Mouse (Mus musculus): ENCODE measurements around the gene Dis3. TPM values are rescaled to one million over a fixed set of nuclear protein-coding genes. Genes with fewer than 3 reads are reported as not detected.
"Not testable (repeated sequence)": the region's sequence is repeated elsewhere in the genome, so short reads cannot be mapped to it uniquely, and the experiment has no call there.

Gene Dis3
- polyA plus RNA-seq, 1 experiment from 2014 or later = 27.5 TPM

DNA sequence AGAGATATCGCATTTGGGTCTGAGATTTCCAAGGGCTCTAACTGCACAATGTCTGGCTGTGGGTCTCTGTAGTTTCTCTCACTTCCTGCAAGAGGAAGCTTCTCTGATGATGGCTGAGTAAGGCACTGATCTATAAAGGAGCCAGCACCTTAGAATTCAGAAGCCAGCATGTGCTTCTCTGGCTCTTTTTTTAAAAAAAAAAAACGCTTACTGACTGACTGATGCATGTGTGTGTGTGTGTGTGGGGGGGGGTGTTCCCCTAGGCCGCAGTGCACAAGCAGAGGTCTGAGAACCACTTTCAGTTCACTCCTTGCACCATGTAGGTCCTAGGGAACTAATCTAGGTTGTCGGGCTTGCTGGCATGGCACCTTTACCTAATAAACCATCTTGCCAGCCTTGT is 58.2 kb downstream of the Dis3 start:
- no peak overlapping the region for H3K27ac ChIP-seq (replicated peaks in 1 of 2; ENCODE audit: control insufficient read depth in 1 of 2, insufficient read depth in 1 of 2, low read depth in 2 of 2, low read length in 2 of 2)
- no peak for ATAC-seq (ENCODE audit: insufficient number of reproducible peaks, insufficient read depth, low FRiP score, low read depth)
- H3K4me3 ChIP-seq (ENCODE audit: control insufficient read depth in 1 of 2, insufficient read depth in 1 of 2, low read depth in 1 of 2, low read length in 2 of 2) = no peak overlapping the region
- H3K9ac ChIP-seq (ENCODE audit: low read length) = peak overlapping the region; percentile 22; the same call in 1 of the 2 replicates
- H3K27me3 ChIP-seq (ENCODE audit: control insufficient read depth, insufficient read depth, low read length) = no peaks in the 10 kb centered on the region
- 0 out of 2 replicates have a peak overlapping the region, but pooled peaks have one; percentile 12 for H3K4me2 ChIP-seq (ENCODE audit: low read length)
- peaks cover 14 to 34% of the 10 kb centered on the region in 2 experiments for H3K4me1 ChIP-seq (ENCODE audit: control insufficient read depth in 2 of 2, insufficient read depth in 2 of 2, low read length in 2 of 2)
- no peaks in the 10 kb centered on the region for H3K9me3 ChIP-seq (ENCODE audit: control insufficient read depth, low read length)
- 50% methylated on average over 4 of the region's 4 CpGs for WGBS
- H3K36me3 ChIP-seq (ENCODE audit: control insufficient read depth, insufficient read depth, low read length) = peaks cover 29% of the 10 kb centered on the region

GRCm38 (mm10) chr14:99039308-99039707 is 60.3 kb downstream of the Dis3 start:
- H3K36me3 ChIP-seq (ENCODE audit: control insufficient read depth, insufficient read depth, low read length) = peaks cover 43% of the 10 kb centered on the region
- not testable (repeated sequence) for H3K27ac ChIP-seq (replicated peaks in 1 of 2; ENCODE audit: control insufficient read depth in 1 of 2, insufficient read depth in 1 of 2, low read depth in 2 of 2, low read length in 2 of 2); ATAC-seq (ENCODE audit: insufficient number of reproducible peaks, insufficient read depth, low FRiP score, low read depth); H3K9me3 ChIP-seq (ENCODE audit: control insufficient read depth, low read length); H3K4me3 ChIP-seq (ENCODE audit: control insufficient read depth in 1 of 2, insufficient read depth in 1 of 2, low read depth in 1 of 2, low read length in 2 of 2); H3K9ac ChIP-seq (ENCODE audit: low read length); H3K27me3 ChIP-seq (ENCODE audit: control insufficient read depth, insufficient read depth, low read length); H3K4me2 ChIP-seq (ENCODE audit: low read length)
- H3K4me1 ChIP-seq (ENCODE audit: control insufficient read depth in 2 of 2, insufficient read depth in 2 of 2, low read length in 2 of 2) = peaks cover 12 to 31% of the 10 kb centered on the region in 2 experiments
- WGBS = 77% methylated on average over 5 of the region's 5 CpGs

- no peaks in the 10 kb centered on the region for H3K27me3 ChIP-seq (ENCODE audit: control insufficient read depth, insufficient read depth, low read length)
- peaks cover 54% of the 10 kb centered on the region for H3K36me3 ChIP-seq (ENCODE audit: control insufficient read depth, insufficient read depth, low read length)
Measured at GRCm38 (mm10) chr14:99037703-99038102, 61.9 kb downstream of the Dis3 start.

GRCm38 (mm10) chr14:99036039-99036438 is 63.5 kb downstream of the Dis3 start:
- H3K36me3 ChIP-seq (ENCODE audit: control insufficient read depth, insufficient read depth, low read length) = peaks cover 63% of the 10 kb centered on the region
- no peak overlapping the region for H3K4me3 ChIP-seq (ENCODE audit: control insufficient read depth in 1 of 2, insufficient read depth in 1 of 2, low read depth in 1 of 2, low read length in 2 of 2)
- H3K27me3 ChIP-seq (ENCODE audit: control insufficient read depth, insufficient read depth, low read length) = no peaks in the 10 kb centered on the region
- no peak overlapping the region for H3K27ac ChIP-seq (replicated peaks in 1 of 2; ENCODE audit: control insufficient read depth in 1 of 2, insufficient read depth in 1 of 2, low read depth in 2 of 2, low read length in 2 of 2)
- no peaks in the 10 kb centered on the region for H3K9me3 ChIP-seq (ENCODE audit: control insufficient read depth, low read length)
- ATAC-seq (ENCODE audit: insufficient number of reproducible peaks, insufficient read depth, low FRiP score, low read depth) = no peak
- no peak overlapping the region for H3K9ac ChIP-seq (ENCODE audit: low read length)
- peaks cover 0 to 8% of the 10 kb centered on the region in 2 experiments; a peak in 2 of 4 replicates for H3K4me1 ChIP-seq (ENCODE audit: control insufficient read depth in 2 of 2, insufficient read depth in 2 of 2, low read length in 2 of 2)
- H3K4me2 ChIP-seq (ENCODE audit: low read length) = no peak overlapping the region
- 37% methylated on average over 4 of the region's 4 CpGs for WGBS

More at GRCm38 (mm10) chr14:99037703-99038102, 61.9 kb downstream of the Dis3 start:
- peaks cover 3 to 21% of the 10 kb centered on the region in 2 experiments for H3K4me1 ChIP-seq (ENCODE audit: control insufficient read depth in 2 of 2, insufficient read depth in 2 of 2, low read length in 2 of 2)
- no peak overlapping the region for H3K4me3 ChIP-seq (ENCODE audit: control insufficient read depth in 1 of 2, insufficient read depth in 1 of 2, low read depth in 1 of 2, low read length in 2 of 2)
- H3K27ac ChIP-seq (replicated peaks in 1 of 2; ENCODE audit: control insufficient read depth in 1 of 2, insufficient read depth in 1 of 2, low read depth in 2 of 2, low read length in 2 of 2) = no peak overlapping the region
- no peaks in the 10 kb centered on the region for H3K9me3 ChIP-seq (ENCODE audit: control insufficient read depth, low read length)
- H3K4me2 ChIP-seq (ENCODE audit: low read length) = no peak overlapping the region
- no peak for ATAC-seq (ENCODE audit: insufficient number of reproducible peaks, insufficient read depth, low FRiP score, low read depth)
- no peak overlapping the region for H3K9ac ChIP-seq (ENCODE audit: low read length)
- 80% methylated on average over 2 of the region's 2 CpGs for WGBS

DNA sequence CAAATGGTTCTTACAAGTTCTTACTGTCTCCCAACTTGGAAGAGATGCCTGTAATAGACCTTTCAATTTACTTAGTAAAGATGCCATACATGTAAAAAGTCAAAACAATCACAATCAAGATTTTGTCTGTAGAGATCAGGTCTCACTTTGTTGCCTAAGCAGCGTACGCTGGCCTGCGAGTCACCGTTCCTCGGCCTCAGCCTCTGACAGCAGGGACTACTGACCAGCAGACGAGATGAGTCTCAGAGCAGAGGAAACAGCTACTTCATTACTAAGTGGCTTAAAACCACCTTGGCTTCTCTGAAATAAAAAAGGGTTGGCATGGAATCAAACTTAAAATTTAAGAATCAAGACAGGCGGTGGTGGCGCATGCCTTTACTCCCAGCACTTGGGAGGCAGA is 64.7 kb downstream of the Dis3 start:
- WGBS = 91% methylated on average over 8 of the region's 8 CpGs
- not testable (repeated sequence) for ATAC-seq (ENCODE audit: insufficient number of reproducible peaks, insufficient read depth, low FRiP score, low read depth); H3K4me3 ChIP-seq (ENCODE audit: control insufficient read depth in 1 of 2, insufficient read depth in 1 of 2, low read depth in 1 of 2, low read length in 2 of 2)

DNA sequence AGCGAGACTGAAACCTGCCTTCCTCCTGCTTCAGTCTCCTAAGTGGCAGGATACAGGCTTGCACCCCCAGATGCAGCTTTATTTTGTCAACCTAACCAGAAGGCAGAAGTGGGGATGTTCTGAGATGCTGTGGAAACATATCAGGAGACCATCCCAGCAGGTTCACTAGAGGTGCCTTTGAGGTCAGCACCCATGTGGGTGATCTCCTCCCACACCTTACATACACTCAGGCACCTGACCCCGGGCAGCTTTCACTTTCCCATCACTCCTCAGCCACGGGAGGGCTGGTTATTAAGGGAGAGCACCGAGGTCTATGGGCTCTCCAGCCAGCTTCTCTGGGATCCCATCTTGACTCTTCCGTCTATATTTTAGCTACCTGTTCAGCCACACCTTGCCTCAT is 67.0 kb downstream of the Dis3 start:
- Histone ChIP-seq H3K36me3 (ENCODE audit: control insufficient read depth, insufficient read depth, low read length) (peaks cover 39% of the 10 kb centered on the region), H3K9me3 (ENCODE audit: control insufficient read depth, low read length) (no peaks in the 10 kb centered on the region), H3K27me3 (ENCODE audit: control insufficient read depth, insufficient read depth, low read length) (no peaks in the 10 kb centered on the region), H3K4me2 (ENCODE audit: low read length) (no peak overlapping the region), H3K27ac (replicated peaks in 1 of 2; ENCODE audit: control insufficient read depth in 1 of 2, insufficient read depth in 1 of 2, low read depth in 2 of 2, low read length in 2 of 2) (no peak overlapping the region), H3K4me3 (ENCODE audit: control insufficient read depth in 1 of 2, insufficient read depth in 1 of 2, low read depth in 1 of 2, low read length in 2 of 2) (no peak overlapping the region), H3K9ac (ENCODE audit: low read length) (no peak overlapping the region), H3K4me1 (ENCODE audit: control insufficient read depth in 2 of 2, insufficient read depth in 2 of 2, low read length in 2 of 2) (peaks cover 2 to 9% of the 10 kb centered on the region in 2 experiments)
- WGBS = 78% methylated on average over 5 of the region's 5 CpGs
- no peak for ATAC-seq (ENCODE audit: insufficient number of reproducible peaks, insufficient read depth, low FRiP score, low read depth)

More for the DNA sequence above, 64.7 kb downstream of the Dis3 start:
- not testable (repeated sequence) for H3K27me3 ChIP-seq (ENCODE audit: control insufficient read depth, insufficient read depth, low read length); H3K4me2 ChIP-seq (ENCODE audit: low read length); H3K27ac ChIP-seq (replicated peaks in 1 of 2; ENCODE audit: control insufficient read depth in 1 of 2, insufficient read depth in 1 of 2, low read depth in 2 of 2, low read length in 2 of 2); H3K9ac ChIP-seq (ENCODE audit: low read length); H3K9me3 ChIP-seq (ENCODE audit: control insufficient read depth, low read length); H3K4me1 ChIP-seq (ENCODE audit: control insufficient read depth in 2 of 2, insufficient read depth in 2 of 2, low read length in 2 of 2)
- peaks cover 59% of the 10 kb centered on the region for H3K36me3 ChIP-seq (ENCODE audit: control insufficient read depth, insufficient read depth, low read length)

DNA sequence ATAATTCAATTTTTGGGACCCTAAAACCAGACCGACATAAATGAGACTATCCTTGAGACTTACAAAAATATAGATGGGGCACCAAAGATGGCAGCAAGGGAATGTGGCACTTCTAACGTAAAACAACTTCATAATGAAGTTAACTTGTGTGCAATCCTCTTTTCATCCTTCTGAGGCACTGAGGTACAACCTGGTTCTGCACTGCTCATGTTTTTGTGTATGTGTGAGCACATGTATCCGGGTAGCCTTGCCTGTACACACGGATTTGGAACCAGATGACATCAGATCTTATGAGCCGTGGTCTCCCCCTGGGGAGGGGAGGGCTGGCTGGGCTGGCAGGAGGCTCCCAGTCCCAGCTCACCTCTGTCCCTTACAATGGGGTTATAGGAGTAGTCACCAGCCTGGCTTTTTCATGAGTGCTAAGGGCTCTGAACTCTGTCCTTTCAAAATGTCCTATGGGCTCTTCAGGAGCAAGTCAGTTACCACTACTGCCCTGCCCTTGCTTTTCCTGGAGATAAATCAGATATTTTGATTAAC is 68.2 kb downstream of the Dis3 start:
- Histone ChIP-seq H3K4me2 (ENCODE audit: low read length) (no peak overlapping the region), H3K9ac (ENCODE audit: low read length) (no peak overlapping the region), H3K4me1 (ENCODE audit: control insufficient read depth in 2 of 2, insufficient read depth in 2 of 2, low read length in 2 of 2) (peaks cover 2 to 9% of the 10 kb centered on the region in 2 experiments), H3K36me3 (ENCODE audit: control insufficient read depth, insufficient read depth, low read length) (peaks cover 33% of the 10 kb centered on the region), H3K4me3 (ENCODE audit: control insufficient read depth in 1 of 2, insufficient read depth in 1 of 2, low read depth in 1 of 2, low read length in 2 of 2) (no peak overlapping the region), H3K9me3 (ENCODE audit: control insufficient read depth, low read length) (no peaks in the 10 kb centered on the region), H3K27ac (replicated peaks in 1 of 2; ENCODE audit: control insufficient read depth in 1 of 2, insufficient read depth in 1 of 2, low read depth in 2 of 2, low read length in 2 of 2) (no peak overlapping the region), H3K27me3 (ENCODE audit: control insufficient read depth, insufficient read depth, low read length) (no peaks in the 10 kb centered on the region)
- WGBS = 82% methylated on average over 5 of the region's 5 CpGs
- no peak for ATAC-seq (ENCODE audit: insufficient number of reproducible peaks, insufficient read depth, low FRiP score, low read depth)

DNA sequence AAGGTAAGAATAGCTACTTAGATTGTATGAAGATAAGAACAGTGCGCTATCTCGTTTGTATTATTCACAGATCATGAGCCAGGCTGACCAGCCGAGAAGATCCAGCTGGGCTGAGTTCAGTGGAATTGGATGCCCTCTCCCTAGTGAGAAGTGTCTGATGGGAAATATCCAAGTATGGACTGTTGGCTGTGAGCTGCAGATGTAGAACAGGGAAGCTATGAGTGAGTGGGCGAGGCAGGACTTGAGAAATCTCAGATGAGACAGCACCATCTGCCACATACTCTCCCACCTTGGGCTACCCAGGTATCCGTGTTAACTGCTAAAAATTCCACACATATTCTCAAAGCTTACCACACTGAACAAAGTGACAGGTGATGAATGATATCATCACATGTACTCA is 69.6 kb downstream of the Dis3 start:
- H3K4me1 ChIP-seq (ENCODE audit: control insufficient read depth in 2 of 2, insufficient read depth in 2 of 2, low read length in 2 of 2) = peaks cover 2 to 6% of the 10 kb centered on the region in 2 experiments; a peak in 3 of 4 replicates
- H3K4me2 ChIP-seq (ENCODE audit: low read length) = no peak overlapping the region
- 49% methylated on average over 5 of the region's 5 CpGs for WGBS
- no peaks in the 10 kb centered on the region for H3K9me3 ChIP-seq (ENCODE audit: control insufficient read depth, low read length)
- no peak overlapping the region for H3K9ac ChIP-seq (ENCODE audit: low read length)
- H3K36me3 ChIP-seq (ENCODE audit: control insufficient read depth, insufficient read depth, low read length) = peaks cover 23% of the 10 kb centered on the region
- H3K27me3 ChIP-seq (ENCODE audit: control insufficient read depth, insufficient read depth, low read length) = no peaks in the 10 kb centered on the region
- no peak for ATAC-seq (ENCODE audit: insufficient number of reproducible peaks, insufficient read depth, low FRiP score, low read depth)
- H3K27ac ChIP-seq (replicated peaks in 1 of 2; ENCODE audit: control insufficient read depth in 1 of 2, insufficient read depth in 1 of 2, low read depth in 2 of 2, low read length in 2 of 2) = no peak overlapping the region
- no peak overlapping the region for H3K4me3 ChIP-seq (ENCODE audit: control insufficient read depth in 1 of 2, insufficient read depth in 1 of 2, low read depth in 1 of 2, low read length in 2 of 2)

Measured in heart, embryonic 14.5 days (tissue).